Mouse (Mus musculus) left cerebral cortex, postnatal 10 days (tissue): ENCODE results near the gene Slc22a15. TPM values are rescaled to one million over a fixed set of nuclear protein-coding genes. Genes with fewer than 3 reads are reported as not detected.

ENCODE experiments used
- DNase-seq, 2 experiments: peaks; one replicate each; pipeline ENCODE4 v3.0.0; 2021 to 2022; ENCODE audit warnings: low spot score in 2 of 2, mixed read lengths in 1 of 2; ENCODE audit errors: extremely low spot score in 1 of 2
- intact Hi-C: fragments of 180-260 bp; cut with DNase I; formaldehyde crosslinking; loops from one replicate; pipeline ENCODE4 v1.15.1; 2025
- total RNA-seq, 2 experiments: library from RNA; stranded (reverse); gene quantifications; 2 replicates each; pipeline ENCODE4 v1.2.3; 2021

The Slc22a15 gene
- total RNA-seq, 2 experiments from 2014 or later: 12.1 to 12.6 TPM

DNA sequence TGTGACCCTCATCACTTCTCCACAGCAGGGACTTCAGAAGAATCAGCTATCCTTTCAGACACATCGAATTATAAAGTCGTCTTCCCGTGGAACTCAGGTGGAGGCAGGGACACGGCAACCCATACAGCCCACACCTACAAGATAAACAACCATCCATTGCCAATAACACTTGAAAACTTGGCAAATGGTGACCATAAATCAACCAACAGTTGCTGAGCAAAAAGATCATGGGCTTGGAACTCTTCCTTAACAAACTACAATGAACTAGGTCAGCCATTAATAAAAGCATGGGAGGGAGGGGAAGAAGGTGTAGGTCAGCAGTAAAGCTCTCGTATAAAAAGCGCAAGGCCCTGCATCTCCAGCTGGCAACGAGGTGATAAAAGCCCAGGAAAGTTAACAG is 1.9 kb downstream of the Slc22a15 start:
- intact Hi-C loops: no loop called here
- no peak for DNase-seq

DNA sequence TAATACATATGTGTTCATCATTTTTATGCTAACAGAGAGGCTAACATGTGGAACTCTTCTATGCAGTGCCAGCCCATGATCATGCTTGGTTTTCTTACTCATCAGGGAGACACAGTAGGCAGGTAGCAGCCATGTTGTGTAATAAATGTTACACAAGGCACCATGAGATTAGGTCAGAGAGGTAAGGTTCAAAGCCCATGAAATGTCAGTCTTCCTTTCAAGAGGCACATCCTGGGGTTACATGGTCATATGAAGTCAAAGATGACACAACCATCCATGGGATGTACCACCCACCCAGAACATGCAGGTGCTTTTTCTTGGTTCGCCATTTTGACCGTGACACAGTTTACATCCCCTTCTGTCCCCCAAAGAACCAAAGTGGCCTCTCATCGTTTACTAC is 5.7 kb downstream of the Slc22a15 start:
- intact Hi-C loops: no loop called here
- no peak for DNase-seq

DNA sequence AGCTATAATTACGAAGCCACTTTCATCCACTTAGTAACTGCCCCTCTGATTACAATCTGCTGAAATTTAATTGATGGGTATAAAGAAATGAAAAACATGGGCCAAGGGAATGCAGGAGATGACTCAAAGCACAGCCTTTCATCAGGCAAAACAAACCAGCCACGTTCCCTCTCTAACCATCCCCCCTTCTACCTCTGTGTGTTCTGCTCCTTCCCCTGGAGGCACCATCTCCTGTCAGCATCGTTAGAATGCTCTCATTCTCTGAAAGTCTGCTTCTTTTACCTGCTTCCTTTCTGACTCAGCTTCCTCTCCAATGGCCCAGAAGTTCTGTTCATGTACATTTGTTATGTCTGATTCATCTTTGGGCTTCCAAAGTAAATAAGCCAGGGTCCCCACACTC is 6.6 kb downstream of the Slc22a15 start:
- no peak for DNase-seq
- intact Hi-C loops: no loop called here

DNA sequence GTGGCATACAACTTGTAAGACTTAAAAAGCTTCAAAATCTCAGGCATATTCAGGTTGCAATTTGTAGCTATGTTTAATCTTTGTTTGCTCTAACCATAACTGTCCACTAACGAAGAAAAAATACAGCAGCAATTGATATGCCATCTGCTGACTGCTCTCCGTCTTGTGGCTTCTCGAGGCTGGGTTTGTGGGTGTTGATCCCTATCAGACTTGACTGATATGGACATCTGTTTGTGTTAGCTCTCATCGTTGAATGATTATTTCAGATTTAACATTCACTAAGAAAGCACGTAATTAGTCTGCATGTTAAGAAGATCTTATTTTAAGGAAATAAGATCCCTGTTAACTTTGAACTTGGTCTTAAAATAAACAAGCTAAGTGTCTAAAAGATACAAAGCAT is 7.7 kb downstream of the Slc22a15 start:
- intact Hi-C loops: no loop called here
- no peak for DNase-seq

DNA sequence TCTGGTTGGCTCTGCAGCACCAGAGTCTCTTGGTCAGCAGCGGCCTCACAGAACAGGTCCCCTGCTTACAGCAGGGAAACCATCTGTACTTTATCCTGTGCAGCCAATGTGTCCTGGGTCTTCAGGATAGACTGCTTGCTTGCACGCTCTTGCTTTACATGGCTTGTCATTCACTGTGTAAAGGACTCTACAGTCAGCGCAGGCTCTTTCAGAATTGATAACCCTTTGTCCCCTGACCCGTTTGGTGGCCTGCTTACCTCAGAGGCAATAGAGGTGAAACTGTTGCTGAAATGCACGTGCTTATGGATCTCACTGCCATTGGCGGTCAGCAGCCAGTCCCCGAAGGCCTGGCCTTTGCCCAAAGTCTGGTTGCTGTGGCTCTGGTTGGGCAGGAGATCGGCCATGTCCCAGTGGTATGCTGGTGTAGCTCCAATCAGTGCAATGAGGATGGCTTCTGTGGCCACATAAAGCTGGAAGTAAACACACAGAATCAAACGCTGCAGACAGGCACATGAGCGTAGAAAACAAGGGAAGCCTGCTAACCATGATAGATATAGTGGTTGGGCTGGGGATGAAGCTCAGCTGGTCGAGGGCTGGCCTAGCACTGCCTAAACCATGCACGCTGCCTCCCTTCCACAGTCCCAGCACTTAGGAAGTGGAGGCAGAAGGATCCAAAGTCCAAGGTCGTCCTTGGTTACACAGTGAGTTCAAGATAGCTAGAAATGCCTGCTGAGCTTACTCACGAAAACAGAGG is 9.0 kb downstream of the Slc22a15 start:
- intact Hi-C loops: no loop called here
- DNase-seq: no peak

DNA sequence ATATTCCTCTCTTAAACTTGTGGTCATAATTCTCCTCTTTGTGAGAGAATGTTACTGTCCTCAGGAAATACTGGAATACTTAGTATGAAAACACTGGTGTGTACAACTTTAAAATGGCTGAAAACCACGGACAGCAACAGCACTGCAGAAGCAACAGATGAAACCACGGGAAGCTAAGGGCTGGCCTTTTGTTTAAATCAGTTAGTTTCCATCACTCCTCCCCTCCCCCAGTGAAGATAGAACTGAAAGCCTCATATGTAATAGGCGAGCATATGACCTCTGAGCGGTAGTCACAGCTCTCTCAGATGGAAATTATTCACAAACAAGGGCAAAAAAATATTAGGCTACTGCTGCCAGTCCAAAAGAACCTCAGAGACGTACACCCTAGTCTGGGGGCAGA is 10.0 kb downstream of the Slc22a15 start:
- DNase-seq: no peak
- intact Hi-C loops: no loop called here

DNA sequence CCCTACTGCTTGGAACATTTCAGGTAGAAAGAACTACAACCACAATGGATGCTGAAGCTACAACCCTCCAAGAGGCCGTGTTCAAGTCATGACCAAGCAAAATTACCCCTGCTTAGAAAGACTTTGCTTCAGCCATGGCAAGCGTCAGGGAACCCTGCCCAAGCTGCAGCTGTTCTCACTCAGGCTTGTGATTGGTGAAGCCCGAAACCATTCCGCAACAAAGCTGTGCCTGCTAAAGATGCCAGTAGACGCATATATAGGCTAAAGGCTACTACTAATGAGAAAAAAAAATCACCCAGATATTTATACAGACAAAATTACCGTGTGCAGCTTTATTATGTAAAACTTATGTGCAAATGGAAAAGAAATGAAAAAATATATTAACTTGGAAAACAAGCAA is 12.2 kb downstream of the Slc22a15 start:
- intact Hi-C loops: no loop called here
- no peak for DNase-seq

DNA sequence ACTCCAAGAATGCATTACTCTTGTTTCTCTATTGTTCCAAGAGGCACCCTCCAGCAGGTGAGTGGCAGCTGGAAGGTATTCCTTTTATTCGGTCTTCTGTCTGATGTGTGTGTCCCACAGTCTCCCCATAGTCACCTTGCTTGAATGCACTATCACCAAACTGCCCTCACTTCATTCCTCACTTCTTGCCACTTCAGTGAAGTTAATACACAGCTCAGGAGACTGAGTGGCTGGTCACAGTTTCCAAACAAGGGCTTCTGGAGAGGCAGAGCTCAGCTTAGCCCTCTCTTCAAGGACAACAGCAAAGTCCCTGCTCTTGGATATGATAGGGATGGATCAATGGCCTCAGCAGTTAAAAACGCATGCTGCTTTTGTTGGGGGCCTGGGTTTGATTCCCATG is 17.2 kb downstream of the Slc22a15 start:
- DNase-seq: no peak
- intact Hi-C loops: no loop called here

DNA sequence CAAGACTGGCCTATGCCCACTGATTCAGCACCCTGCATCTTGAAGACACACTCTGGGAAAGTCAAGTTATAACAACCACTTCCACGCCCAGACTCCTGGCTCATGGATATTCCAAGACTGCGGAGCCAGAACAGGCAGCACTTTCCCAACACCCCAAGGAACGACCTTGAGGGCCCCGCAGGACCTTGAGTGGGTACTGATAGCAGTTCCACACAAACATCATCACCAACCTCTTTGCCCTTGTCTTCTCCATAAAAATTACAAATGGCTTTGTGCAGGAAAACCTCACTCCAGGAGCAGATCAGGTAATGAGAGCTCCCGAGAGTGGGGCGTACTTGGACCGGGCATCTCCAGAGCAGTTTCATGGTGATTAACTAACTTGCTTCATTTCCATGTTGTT is 19.5 kb downstream of the Slc22a15 start:
- no peak for DNase-seq

DNA sequence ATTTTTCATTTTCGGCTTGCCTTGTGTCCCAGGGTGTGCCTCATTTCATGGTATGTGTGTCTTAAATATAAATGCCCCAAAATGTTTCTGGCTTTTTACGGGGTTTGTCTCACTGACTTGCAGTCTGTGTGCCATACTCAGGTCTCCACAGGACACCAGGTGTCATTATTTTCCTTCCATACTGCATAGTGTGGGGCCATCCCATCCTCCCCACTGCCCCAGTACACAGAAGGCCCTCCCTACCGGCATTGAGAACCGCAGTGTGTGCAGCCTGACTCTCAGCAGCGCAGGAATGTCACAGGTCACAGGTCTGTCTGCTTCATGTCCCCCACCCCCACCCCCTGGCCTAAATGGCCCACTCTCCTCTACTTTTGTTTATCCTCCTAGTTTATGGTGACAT is 21.2 kb downstream of the Slc22a15 start:
- intact Hi-C loops: no loop called here

More for the DNA sequence above, 19.5 kb downstream of the Slc22a15 start:
- intact Hi-C loops: no loop called here

DNA sequence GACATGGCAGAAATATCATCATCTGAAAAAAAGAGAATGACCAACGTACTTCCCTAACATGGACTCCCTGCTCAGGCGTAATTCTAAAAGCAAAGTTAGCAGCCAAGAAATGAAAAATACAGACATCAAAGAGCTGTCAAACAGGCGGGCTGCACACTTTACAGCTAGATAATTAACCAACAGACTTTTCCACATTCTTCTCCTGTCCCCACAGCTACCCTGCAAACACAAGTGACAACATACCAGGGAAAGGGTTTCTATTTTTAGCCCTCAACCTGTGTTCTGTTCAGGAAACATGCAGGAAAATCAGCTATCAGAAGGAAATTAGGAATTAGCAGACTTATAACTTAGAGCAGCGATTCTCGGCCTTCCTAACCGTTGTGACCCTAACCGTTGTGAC is 21.9 kb downstream of the Slc22a15 start:
- no peak for DNase-seq

More for the DNA sequence above, 21.2 kb downstream of the Slc22a15 start:
- no peak for DNase-seq

DNA sequence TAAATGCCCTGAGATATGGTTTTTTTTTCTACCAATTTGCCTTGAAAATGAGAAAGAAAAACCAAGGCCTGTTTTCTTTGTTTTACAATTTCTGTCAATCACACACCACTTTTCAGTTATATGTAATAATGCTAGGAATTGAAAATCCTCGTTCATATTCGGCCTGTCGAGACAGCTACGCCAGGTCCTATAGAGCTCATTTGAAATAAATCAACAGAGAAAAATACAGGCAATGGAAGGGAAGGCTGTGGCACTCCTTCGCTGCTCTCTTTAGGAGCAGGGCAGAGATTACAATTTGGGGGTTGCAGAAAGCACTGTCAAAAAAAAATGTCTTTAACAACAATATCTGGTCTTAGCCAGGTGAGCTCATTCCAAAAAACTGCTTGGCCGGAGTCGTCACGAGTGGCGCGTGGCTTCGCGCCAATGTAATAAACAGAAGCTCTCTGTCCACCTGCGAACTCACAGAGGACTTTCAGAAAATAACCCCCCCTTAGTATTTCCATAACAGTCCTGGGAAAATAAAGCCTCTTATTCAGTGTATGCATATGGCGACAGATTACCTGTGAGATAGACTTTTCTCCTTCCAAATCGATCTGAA is 26.8 kb downstream of the Slc22a15 start:
- no peak for DNase-seq
- intact Hi-C loops: no loop called here

More for the DNA sequence above, 21.9 kb downstream of the Slc22a15 start:
- intact Hi-C loops: no loop called here

DNA sequence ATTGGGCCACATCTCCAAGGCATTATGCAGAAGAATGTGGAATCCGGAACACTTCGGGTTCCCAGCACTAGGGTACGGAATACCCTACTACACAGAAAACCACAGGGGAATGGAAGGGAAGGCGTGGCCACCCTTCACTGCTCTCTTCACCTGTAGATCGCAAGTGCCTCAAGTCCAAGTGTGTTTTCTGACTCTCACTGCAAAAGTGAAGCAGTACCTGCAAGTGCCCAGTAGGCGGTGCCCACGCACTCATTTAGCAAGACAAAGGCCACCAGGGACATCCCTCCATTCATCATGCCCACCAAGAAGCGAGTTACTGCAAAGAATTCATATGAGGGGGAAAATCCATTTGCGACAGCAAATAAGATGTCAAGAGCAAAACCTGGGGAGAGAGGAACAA is 27.4 kb downstream of the Slc22a15 start:
- peak; percentile 65 to 73 for DNase-seq

DNA sequence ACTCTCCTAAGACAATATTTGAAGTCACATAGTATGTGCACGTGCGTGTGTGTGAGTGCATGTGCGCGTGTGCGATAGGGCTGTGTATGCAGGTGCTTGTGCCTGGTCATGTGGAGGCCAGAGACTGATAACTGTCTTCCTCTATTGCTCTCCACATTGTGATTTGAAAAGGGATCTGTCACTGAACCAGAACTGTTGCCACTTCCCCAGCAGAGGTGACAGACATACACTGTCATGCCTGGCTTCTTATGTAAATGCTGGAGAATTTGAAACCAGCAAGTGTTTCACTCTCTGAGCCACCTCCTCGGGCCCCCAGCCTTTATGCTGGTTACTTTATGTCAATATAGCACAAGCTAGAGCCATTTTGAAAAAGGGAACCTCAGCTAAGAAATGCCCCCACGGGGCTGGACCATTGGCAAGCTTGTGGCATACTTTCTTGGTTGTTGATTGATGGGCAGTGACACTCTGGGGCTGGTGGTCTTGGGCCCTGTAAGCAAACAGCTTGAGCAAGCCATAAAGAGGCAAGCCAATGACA is 28.8 kb downstream of the Slc22a15 start:
- no peak for DNase-seq
- intact Hi-C loops: no loop called here

More for the DNA sequence above, 27.4 kb downstream of the Slc22a15 start:
- intact Hi-C loops: no loop called here

DNA sequence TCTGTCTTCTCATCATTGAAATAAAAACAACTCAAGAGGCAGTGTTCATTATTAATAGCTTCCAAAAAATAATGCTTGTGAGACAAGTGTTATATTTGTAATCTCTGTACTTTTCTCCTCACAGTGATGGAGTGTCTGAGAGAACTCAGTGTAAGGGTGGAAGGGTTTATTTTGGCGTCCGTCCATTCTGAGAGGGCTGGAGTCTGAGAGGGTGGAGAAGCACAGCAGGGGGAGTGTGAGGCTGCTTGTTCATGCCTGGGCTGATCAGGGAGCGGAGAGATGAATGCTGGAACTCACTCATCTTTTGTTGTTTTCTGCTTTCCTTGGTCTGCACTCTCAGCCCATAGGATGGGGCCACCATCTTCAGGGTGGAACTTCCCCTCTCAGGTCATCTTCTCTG is 38.7 kb downstream of the Slc22a15 start:
- DNase-seq: peak in 1 of 2 experiments; percentile 70
- intact Hi-C loops: no loop called here

DNA sequence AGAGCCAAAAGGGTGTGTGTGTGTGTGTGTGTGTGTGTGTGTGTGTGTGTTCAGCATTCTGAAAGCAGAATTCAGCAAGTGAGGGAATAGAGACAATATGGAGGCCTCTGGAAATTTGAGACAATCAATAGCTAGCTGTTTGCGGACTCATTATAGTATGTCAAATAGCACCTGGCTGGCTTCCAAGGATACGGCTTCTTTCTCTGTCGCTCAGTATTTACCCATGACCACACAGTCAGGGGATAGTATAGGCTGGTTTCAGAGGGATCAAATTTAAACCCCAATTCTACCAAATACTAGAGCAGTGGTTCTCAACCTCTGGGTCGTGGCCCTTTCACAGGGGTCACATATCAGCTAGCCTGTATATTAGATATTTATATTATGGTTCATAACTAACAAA is 39.2 kb downstream of the Slc22a15 start:
- no peak for DNase-seq
- intact Hi-C loops: no loop called here

DNA sequence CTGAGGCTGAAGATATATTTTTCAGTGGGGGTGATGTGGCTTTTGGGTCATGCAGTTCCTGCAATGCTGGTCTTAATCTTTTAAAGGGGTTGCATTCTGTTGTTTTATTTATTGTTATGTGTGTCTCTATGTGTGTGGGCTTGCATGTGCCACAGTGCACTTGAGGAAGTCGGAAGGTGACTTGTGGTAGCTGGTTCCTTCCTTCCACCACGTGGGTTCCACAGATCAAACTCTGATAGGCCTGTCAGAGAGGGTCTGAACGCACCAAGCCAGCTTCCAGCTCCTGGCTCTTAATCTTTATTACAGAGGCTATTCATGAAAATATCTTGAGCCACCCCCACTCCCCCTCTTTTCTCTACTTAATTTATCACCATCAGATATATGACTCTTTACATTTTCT is 40.4 kb downstream of the Slc22a15 start:
- intact Hi-C loops: no loop called here

DNA sequence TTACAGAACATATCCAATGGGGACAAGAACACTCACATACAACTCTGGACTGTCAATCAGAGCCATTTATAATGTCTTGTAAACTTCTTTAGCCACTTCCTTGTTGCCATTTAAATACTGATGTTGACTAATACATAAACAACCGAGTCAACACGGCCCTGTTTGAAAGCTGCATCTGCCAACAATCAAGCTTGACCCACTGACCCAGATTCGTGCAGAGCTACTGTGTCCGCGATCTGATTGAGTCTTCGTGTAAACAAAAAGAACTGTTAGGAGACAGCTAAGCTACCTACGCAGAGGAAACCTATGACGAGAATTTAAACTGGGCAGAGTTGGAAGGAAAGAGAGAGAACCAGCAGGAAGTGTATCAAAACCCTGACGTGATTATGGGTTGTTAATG is 42.5 kb downstream of the Slc22a15 start:
- intact Hi-C loops: no loop called here
- no peak for DNase-seq

More for the DNA sequence above, 40.4 kb downstream of the Slc22a15 start:
- DNase-seq: no peak

DNA sequence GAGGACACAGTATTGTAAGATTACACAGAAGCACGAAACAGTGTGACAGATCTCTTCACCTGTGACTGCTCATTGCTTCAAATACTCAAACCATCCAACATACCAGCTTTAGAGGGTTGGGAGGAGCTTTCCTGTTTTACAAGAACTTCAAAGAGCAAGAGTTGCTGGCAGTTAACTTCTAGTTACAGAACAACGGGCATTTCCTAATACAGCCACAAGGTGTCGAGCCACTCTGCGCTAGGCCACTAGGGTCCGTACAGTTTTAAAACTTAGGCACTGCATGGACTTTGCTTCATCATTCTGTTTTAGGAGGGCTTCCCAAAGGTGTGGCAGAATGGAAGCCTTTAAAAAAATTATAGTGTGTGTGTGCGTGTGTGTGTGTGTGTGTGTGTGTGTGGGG is 43.4 kb downstream of the Slc22a15 start:
- intact Hi-C loops: no loop called here
- DNase-seq: no peak

DNA sequence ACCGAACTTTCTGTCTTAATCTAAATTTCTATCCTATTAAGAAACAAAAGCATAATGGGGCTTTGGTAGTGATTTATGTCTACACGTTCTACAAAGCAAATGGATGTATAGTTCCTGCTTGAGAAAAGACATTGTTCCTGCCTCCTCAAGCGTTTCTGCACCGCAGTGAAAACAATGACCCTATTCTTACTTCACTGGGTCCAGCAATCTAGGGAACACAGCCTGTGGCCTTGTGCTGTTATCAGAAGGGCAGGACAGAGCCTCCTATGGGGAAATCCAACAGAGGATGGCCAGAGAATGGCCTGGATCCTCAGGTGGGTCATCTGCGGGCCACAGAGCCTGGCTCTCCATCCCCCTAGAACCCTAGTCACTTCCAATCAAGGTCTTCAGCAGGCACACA is 46.1 kb downstream of the Slc22a15 start:
- DNase-seq: no peak
- intact Hi-C loops: no loop called here
